Mouse (Mus musculus): ENCODE measurements around the gene Fscn2. TPM values are rescaled to one million over a fixed set of nuclear protein-coding genes. Genes with fewer than 3 reads are reported as not detected.

Gene Fscn2
- polyA plus RNA-seq (2014; fragmentation: Nextera tagmentation; extraction: Ambion mirVana): 0.29 TPM in 1 of 2 replicates, not detected in the other

DNA sequence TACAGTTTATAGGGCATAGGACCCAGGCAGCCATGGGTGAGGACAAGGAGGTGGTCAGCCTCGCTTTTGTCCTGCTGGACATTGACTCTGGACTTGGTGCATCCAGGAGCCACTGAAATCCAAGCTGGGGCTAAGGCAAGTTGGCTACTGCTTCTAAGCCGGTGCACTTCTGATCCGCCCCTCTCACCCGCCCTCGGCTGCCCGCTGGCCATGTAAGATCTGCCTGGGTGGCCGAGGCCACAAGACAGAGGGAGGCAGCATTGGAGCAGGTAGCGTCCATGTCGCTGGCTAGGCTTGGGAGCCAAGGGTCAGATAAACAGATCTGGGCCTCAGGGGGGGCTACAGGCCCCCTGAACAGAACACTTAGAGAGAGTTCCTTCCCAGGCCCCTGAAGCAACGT is at the start of gene Fscn2:
Gene Fscn2, plus strand, starts transcription at position 240 of the 400 bp plus-strand sequence.
- no peaks in the 10 kb centered on the region for H3K27me3 ChIP-seq (replicated peaks; ENCODE audit: control insufficient read depth, insufficient read depth, low read length)
- H3K4me3 ChIP-seq (ENCODE audit: low read depth, low read length): no peak within 1 kb of the TSS
- ATAC-seq (replicated peaks; ENCODE audit: low FRiP score): no peak
- no peak within 1 kb of the TSS for H3K27ac ChIP-seq (ENCODE audit: low read depth, low read length)
- no peak for DNase-seq (ENCODE audit: low spot score)
- 79% methylated on average over 10 of the region's 10 CpGs for WGBS
- no peak within 1 kb of the TSS for H3K9ac ChIP-seq (ENCODE audit: low read depth, low read length)
- peaks cover 20% of the 10 kb centered on the region for H3K4me1 ChIP-seq (replicated peaks; ENCODE audit: control insufficient read depth, insufficient read depth, low read length)
- no peak within 1 kb of the TSS for H3K4me2 ChIP-seq
- H3K36me3 ChIP-seq (ENCODE audit: control insufficient read depth, insufficient read depth, low read length): no peaks in the 10 kb centered on the region
- H3K9me3 ChIP-seq (ENCODE audit: control insufficient read depth, low read length): no peaks in the 10 kb centered on the region

DNA sequence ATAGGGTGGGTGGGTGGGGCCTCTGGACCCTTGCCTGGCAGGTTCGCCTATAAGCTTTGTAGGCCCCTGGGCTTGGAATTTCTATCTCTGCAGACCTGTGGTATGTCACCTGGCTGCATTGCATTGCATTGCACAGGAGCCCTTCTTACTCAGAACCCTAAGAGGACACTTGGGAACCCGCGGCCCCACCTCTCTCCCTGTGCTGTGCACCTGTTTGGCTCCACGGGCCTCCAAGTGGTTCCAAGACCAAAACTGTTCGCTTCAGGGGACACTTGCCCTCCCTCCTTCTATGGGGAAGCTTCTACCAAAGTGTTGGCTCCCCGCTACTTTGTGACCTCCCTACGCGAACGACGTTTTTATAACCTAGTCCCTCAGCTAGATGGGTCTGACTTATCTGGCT is 49.8 kb upstream of the Fscn2 start:
- Histone ChIP-seq H3K9me3 (ENCODE audit: control insufficient read depth, low read length) (no peaks in the 10 kb centered on the region), H3K27me3 (replicated peaks; ENCODE audit: control insufficient read depth, insufficient read depth, low read length) (no peaks in the 10 kb centered on the region), H3K36me3 (ENCODE audit: control insufficient read depth, insufficient read depth, low read length) (no peaks in the 10 kb centered on the region), H3K9ac (ENCODE audit: low read depth, low read length) (peak overlapping the region; percentile 79), H3K27ac (ENCODE audit: low read depth, low read length) (peak overlapping the region; percentile 73), H3K4me1 (replicated peaks; ENCODE audit: control insufficient read depth, insufficient read depth, low read length) (peaks cover 28% of the 10 kb centered on the region), H3K4me3 (ENCODE audit: low read depth, low read length) (peak overlapping the region; percentile 55), H3K4me2 (peak overlapping the region; percentile 93)
- DNase-seq (ENCODE audit: low spot score): peak; percentile 50
- 59% methylated on average over 10 of the region's 10 CpGs for WGBS
- ATAC-seq (replicated peaks; ENCODE audit: low FRiP score): no peak

DNA sequence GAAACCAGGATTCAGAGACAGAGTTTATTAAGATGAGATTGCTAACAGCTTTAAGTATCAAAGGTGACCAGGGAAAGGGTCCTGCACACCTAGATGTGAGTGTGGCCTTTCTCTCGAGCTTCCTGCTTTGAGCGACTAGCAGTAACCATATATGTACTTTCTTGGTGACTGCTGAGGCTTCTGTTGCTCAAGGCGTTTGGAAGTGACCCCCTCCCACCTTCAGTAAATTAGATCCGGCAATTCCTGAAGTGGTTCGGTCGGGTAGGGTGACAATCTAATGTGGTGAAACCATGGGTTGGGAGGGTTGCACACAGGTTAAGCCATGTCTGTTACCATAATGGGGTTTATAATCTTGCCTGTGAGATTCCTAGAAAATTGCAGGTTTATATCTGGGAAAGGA is 49.3 kb upstream of the Fscn2 start:
- Histone ChIP-seq H3K4me1 (replicated peaks; ENCODE audit: control insufficient read depth, insufficient read depth, low read length) (peaks cover 33% of the 10 kb centered on the region), H3K9me3 (ENCODE audit: control insufficient read depth, low read length) (no peaks in the 10 kb centered on the region), H3K27me3 (replicated peaks; ENCODE audit: control insufficient read depth, insufficient read depth, low read length) (no peaks in the 10 kb centered on the region), H3K4me3 (ENCODE audit: low read depth, low read length) (no peak overlapping the region), H3K27ac (ENCODE audit: low read depth, low read length) (no peak overlapping the region), H3K9ac (ENCODE audit: low read depth, low read length) (no peak overlapping the region), H3K36me3 (ENCODE audit: control insufficient read depth, insufficient read depth, low read length) (no peaks in the 10 kb centered on the region), H3K4me2 (no peak overlapping the region; the same call in 1 of the 2 replicates)
- DNase-seq (ENCODE audit: low spot score) (peak; percentile 28), ATAC-seq (replicated peaks; ENCODE audit: low FRiP score) (no peak)
- 81% methylated on average over 6 of the region's 6 CpGs for WGBS

DNA sequence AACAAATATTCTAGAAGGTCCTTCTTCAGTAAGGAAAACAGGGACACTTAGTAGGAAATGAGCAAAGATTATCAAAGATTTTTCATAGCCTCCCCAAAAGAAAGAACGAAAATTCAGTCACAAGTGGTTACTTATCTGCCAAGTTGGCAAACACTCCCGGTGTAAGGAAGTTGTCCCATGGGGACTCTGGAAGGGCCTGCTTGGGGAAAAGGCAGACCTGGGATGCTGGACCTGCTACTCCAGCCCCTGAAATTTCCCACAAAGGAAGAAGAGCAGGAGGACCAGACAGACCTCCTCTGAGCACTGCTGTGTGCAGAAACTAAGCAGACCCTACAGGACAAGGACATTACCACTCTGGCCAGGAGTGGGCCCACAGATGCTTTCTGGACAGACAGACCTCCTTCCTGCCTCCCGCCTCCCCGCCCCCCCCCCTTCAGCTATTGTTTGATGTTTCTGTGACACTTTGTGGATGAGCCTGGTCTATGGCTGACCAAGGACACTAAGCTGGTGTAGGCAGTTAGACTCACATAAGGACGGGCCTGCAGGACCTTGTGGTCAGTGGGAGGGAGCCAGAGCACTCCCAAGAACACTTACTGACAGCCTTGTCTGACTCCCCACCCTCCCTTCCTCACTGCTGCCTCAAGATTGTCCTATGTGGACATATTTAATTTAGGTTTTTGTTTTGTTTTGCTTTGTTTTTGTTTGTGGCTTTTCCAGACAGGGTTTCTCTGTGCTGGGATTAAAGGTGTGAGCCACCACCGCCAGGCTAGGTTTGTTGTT is 47.2 kb upstream of the Fscn2 start:
- no peak overlapping the region for H3K4me2 ChIP-seq
- H3K4me3 ChIP-seq (ENCODE audit: low read depth, low read length): no peak overlapping the region
- no peak overlapping the region for H3K9ac ChIP-seq (ENCODE audit: low read depth, low read length)
- H3K4me1 ChIP-seq (replicated peaks; ENCODE audit: control insufficient read depth, insufficient read depth, low read length): peaks cover 33% of the 10 kb centered on the region
- WGBS: 65% methylated on average over 6 of the region's 6 CpGs
- ATAC-seq (replicated peaks; ENCODE audit: low FRiP score) (no peak), DNase-seq (ENCODE audit: low spot score) (no peak)
- no peak overlapping the region for H3K27ac ChIP-seq (ENCODE audit: low read depth, low read length)
- H3K27me3 ChIP-seq (replicated peaks; ENCODE audit: control insufficient read depth, insufficient read depth, low read length): no peaks in the 10 kb centered on the region
- no peaks in the 10 kb centered on the region for H3K9me3 ChIP-seq (ENCODE audit: control insufficient read depth, low read length)
- H3K36me3 ChIP-seq (ENCODE audit: control insufficient read depth, insufficient read depth, low read length): no peaks in the 10 kb centered on the region

DNA sequence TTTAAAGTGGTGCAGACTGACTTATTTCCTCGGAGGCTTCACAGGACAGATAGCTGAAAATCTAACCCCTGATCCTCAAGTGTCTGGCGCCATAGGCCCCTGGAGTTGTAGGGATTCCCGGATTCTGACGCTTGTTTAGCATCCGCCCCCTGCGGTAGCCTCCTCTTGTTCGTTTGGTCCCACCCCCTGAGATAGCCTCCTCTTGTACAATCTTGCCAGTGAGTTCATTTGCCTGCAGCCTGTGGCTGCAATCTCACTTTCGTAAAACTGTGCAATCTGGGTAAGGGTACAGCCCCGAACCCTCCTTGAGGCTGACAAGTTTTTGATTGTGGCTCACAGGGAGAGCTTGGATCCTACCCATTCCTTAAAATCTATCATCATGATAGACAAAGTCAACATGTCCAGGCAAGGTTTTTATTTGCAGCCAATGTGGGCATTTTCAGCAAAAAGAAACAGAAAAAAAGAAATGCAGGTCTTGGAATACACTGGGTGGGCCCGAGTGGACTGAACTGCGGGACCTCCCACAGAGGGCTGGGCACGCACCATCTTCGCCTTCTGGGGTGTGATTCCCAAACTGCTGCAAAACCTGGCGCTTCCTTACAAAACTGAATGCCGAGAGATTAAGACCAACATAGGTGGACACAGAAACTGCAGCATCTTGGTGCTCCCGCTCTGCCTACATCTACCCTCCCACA is 46.5 kb upstream of the Fscn2 start:
- 68% methylated on average over 16 of the region's 16 CpGs for WGBS
- H3K9ac ChIP-seq (ENCODE audit: low read depth, low read length): no peak overlapping the region
- ATAC-seq (replicated peaks; ENCODE audit: low FRiP score) (no peak), DNase-seq (ENCODE audit: low spot score) (no peak)
- peaks cover 33% of the 10 kb centered on the region for H3K4me1 ChIP-seq (replicated peaks; ENCODE audit: control insufficient read depth, insufficient read depth, low read length)
- peak overlapping the region; percentile 97 for H3K4me2 ChIP-seq
- H3K9me3 ChIP-seq (ENCODE audit: control insufficient read depth, low read length): no peaks in the 10 kb centered on the region
- H3K36me3 ChIP-seq (ENCODE audit: control insufficient read depth, insufficient read depth, low read length): no peaks in the 10 kb centered on the region
- no peaks in the 10 kb centered on the region for H3K27me3 ChIP-seq (replicated peaks; ENCODE audit: control insufficient read depth, insufficient read depth, low read length)
- H3K4me3 ChIP-seq (ENCODE audit: low read depth, low read length): peak overlapping the region; percentile 62
- H3K27ac ChIP-seq (ENCODE audit: low read depth, low read length): peak overlapping the region; percentile 99

DNA sequence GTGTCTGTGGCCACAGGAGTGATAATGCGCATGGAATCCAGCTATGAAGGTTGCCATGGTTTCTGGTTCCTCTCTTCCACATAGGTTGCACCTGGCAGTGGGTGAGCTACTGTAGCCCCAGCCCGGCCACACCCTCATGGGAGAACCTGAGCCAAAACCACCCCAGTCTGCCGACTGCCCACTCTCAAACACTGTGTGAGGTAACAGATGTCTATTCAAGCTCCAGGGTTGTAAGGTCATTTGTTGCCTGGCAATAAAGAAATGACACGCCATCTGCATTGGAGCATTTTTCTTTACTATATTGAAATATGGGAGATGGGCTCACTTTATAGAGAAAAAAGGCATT is 45.9 kb upstream of the Fscn2 start:
- ATAC-seq (replicated peaks; ENCODE audit: low FRiP score) (no peak), DNase-seq (ENCODE audit: low spot score) (no peak)

DNA sequence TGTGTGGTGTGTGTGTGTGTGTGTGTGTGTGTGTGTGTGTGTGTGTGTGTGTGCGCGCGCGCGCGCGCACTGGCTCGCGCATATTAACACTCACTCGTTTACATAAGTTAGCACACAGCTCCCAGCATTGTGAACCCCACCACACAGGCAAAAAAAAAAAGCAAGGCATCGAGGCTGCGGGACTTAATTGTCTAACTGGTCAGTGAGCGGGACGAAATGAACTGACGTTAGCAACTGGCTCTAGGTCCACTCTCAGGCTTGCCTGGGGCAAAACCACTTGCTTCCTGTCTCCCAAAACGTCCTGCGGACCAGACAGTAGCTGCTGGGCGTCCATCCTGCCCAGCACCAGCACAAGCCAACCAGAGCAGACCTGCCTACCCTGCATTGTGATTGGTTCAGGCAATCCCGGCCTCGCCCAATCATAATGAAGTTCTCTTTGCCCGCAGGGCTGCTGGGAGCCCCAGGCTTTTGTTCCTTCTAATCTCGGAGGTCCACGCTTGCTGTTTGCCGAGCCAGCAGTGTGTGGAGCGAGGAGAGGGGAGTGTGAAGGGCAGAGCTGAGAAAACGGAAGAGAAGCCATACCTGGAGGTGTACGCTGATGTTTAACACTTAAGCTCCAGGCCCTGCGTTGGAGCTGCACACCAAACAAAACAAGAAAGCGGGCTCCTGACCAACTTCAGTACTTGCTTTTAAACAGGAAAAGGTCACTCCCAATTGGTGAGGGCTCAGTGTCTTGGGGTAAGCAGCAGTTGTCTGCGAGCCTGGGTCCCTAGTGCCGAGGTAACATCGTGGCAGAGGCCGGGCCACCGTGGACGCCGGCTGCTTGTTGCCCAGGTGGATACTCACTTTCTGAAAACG is 45.3 kb upstream of the Fscn2 start:
- Histone ChIP-seq H3K9ac (ENCODE audit: low read depth, low read length) (peak overlapping the region; percentile 85), H3K9me3 (ENCODE audit: control insufficient read depth, low read length) (no peaks in the 10 kb centered on the region), H3K4me1 (replicated peaks; ENCODE audit: control insufficient read depth, insufficient read depth, low read length) (peaks cover 28% of the 10 kb centered on the region), H3K27me3 (replicated peaks; ENCODE audit: control insufficient read depth, insufficient read depth, low read length) (no peaks in the 10 kb centered on the region), H3K4me3 (ENCODE audit: low read depth, low read length) (peak overlapping the region; percentile 62), H3K36me3 (ENCODE audit: control insufficient read depth, insufficient read depth, low read length) (no peaks in the 10 kb centered on the region), H3K4me2 (peak overlapping the region; percentile 97), H3K27ac (ENCODE audit: low read depth, low read length) (peak overlapping the region; percentile 99)
- DNase-seq (ENCODE audit: low spot score) (peak; percentile 85), ATAC-seq (replicated peaks; ENCODE audit: low FRiP score) (peak; percentile 98)
- 7% methylated on average over 37 of the region's 37 CpGs for WGBS

More for the DNA sequence above, 45.9 kb upstream of the Fscn2 start:
- H3K9ac ChIP-seq (ENCODE audit: low read depth, low read length): peak overlapping the region; percentile 72
- H3K4me3 ChIP-seq (ENCODE audit: low read depth, low read length): peak overlapping the region; percentile 62
- H3K36me3 ChIP-seq (ENCODE audit: control insufficient read depth, insufficient read depth, low read length): no peaks in the 10 kb centered on the region
- H3K4me2 ChIP-seq: peak overlapping the region; percentile 97
- H3K4me1 ChIP-seq (replicated peaks; ENCODE audit: control insufficient read depth, insufficient read depth, low read length): peaks cover 32% of the 10 kb centered on the region
- WGBS: 40% methylated on average over 4 of the region's 4 CpGs
- H3K9me3 ChIP-seq (ENCODE audit: control insufficient read depth, low read length): no peaks in the 10 kb centered on the region
- H3K27ac ChIP-seq (ENCODE audit: low read depth, low read length): peak overlapping the region; percentile 99
- no peaks in the 10 kb centered on the region for H3K27me3 ChIP-seq (replicated peaks; ENCODE audit: control insufficient read depth, insufficient read depth, low read length)

DNA sequence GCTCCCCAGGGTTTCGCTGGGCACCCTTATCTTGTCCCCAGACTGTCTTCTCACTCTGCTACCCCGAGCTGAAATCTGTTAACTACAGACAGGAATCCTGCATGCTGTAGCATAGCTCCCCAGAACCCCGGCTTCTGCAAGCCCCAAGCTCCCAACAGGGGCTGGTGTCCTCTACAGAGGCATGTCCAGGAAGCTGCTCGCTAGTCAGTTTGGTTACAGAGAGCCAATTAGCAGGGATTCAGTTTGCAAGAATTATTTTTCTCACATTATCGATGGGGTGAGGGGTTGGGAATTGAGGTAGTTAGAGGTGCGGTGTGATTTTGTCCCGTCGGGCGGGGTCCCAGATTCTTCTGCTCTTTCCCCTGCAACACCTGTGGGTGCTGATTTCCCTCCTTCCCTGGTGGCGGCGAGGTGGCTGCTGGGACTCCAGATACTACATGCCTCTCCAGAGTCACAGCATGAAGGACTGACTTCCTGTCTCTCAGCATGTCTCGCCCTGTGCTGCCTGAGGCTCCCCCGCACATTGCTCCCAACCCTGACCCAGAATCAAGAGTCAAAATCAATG is 44.6 kb upstream of the Fscn2 start:
- WGBS: 17% methylated on average over 13 of the region's 13 CpGs
- Histone ChIP-seq H3K27me3 (replicated peaks; ENCODE audit: control insufficient read depth, insufficient read depth, low read length) (no peaks in the 10 kb centered on the region), H3K27ac (ENCODE audit: low read depth, low read length) (peak overlapping the region; percentile 99), H3K9me3 (ENCODE audit: control insufficient read depth, low read length) (no peaks in the 10 kb centered on the region), H3K4me1 (replicated peaks; ENCODE audit: control insufficient read depth, insufficient read depth, low read length) (peaks cover 21% of the 10 kb centered on the region), H3K36me3 (ENCODE audit: control insufficient read depth, insufficient read depth, low read length) (no peaks in the 10 kb centered on the region), H3K9ac (ENCODE audit: low read depth, low read length) (peak overlapping the region; percentile 85), H3K4me2 (peak overlapping the region; percentile 97), H3K4me3 (ENCODE audit: low read depth, low read length) (peak overlapping the region; percentile 62)
- ATAC-seq (replicated peaks; ENCODE audit: low FRiP score) (peak; percentile 46), DNase-seq (ENCODE audit: low spot score) (no peak)

Data from liver, embryonic 11.5 days (tissue).